ENCODE assay signal across 9 mouse cellular contexts in genomic region chr11:120612763-120613162, GRCm38 (mm10). TPM values are rescaled to one million over a fixed set of nuclear protein-coding genes. Genes with fewer than 3 reads are reported as not detected.
A peak's percentile ranks its signal among the peaks of the same experiment; 100 is the strongest.
DNase-seq lines count a peak whose midpoint lies in the region; ATAC-seq and TF ChIP-seq lines count a peak whose summit lies in the region.
"Had no signal": no experiment of that assay in that cellular context is flagged by ENCODE, and none has a peak within 500 bp of the region (broad histone marks: within the 10 kb centered on the region; RNA-seq: fewer than 3 reads in every experiment).

No protein-coding gene starts in this region.

- peak; percentile 67 to 80 for DNase-seq in heart, adult 18-20 months
- peak; percentile 80 for DNase-seq in CD4-positive helper T cell, adult 2 months (ENCODE audit: low read depth, low spot score)
- peak; percentile 54 for DNase-seq in c-Kit-negative CD71-positive TER-119-positive erythroid progenitor cells, embryonic 14.5 days (ENCODE audit: low read depth, low spot score)
- DNase-seq in forebrain, embryonic 14.5 days (ENCODE audit: low spot score): peak; percentile 62
- peak; percentile 79 for DNase-seq in kidney, adult 2 months
- DNase-seq in lung, postnatal 10 days: peak; percentile 86
- peak in 1 of 2 experiments; percentile 68 for DNase-seq in spleen, adult 2 months (ENCODE audit: low read depth in 1 of 2, low spot score in 2 of 2)

- peaks cover 29% of the 10 kb centered on the region for H3K4me1 ChIP-seq in heart, embryonic 11.5 days (ENCODE audit: control insufficient read depth, insufficient read depth, low read length)
- peaks cover 12% of the 10 kb centered on the region for H3K4me1 ChIP-seq in forebrain, embryonic 14.5 days (ENCODE audit: control insufficient read depth, insufficient read depth, low read length)
- peaks cover 15% of the 10 kb centered on the region for H3K4me1 ChIP-seq in kidney, adult 2 months (ENCODE audit: control insufficient read depth, insufficient read depth, low read length)
- H3K4me1 ChIP-seq in spleen, adult 2 months (ENCODE audit: control insufficient read depth, insufficient read depth, insufficient read length): peaks cover 6% of the 10 kb centered on the region; the same call in 1 of the 2 replicates

- no peak for ATAC-seq in heart, embryonic 11.5 days (replicated peaks; ENCODE audit: insufficient number of reproducible peaks, low FRiP score, low TSS enrichment)
- ATAC-seq in forebrain, embryonic 14.5 days: no peak

- TF ChIP-seq POLR2A in kidney, adult 2 months (IDR thresholded peaks at IDR 0.05; ENCODE audit: low read depth, low read length): no peak
- no peak for TF ChIP-seq POLR2A in spleen, adult 2 months (IDR thresholded peaks at IDR 0.05; ENCODE audit: low read depth, low read length)

- no peak overlapping the region for H3K27ac ChIP-seq in heart, embryonic 11.5 days (ENCODE audit: low read depth, low read length)
- H3K27ac ChIP-seq in forebrain, embryonic 14.5 days (ENCODE audit: low read depth, low read length): no peak overlapping the region
- H3K27ac ChIP-seq in kidney, adult 2 months (ENCODE audit: insufficient read depth, low read depth, low read length): no peak overlapping the region
- no peak overlapping the region for H3K27ac ChIP-seq in spleen, adult 2 months (ENCODE audit: insufficient read depth, low read length)

- H3K9me3 ChIP-seq in heart, embryonic 11.5 days (replicated peaks; ENCODE audit: control insufficient read depth, low read length): no peaks in the 10 kb centered on the region
- H3K9me3 ChIP-seq in forebrain, embryonic 14.5 days (replicated peaks; ENCODE audit: control insufficient read depth, low read length): no peaks in the 10 kb centered on the region

- WGBS in heart, embryonic 11.5 days (ENCODE audit: insufficient replicate concordance): 40% methylated on average over 6 of the region's 6 CpGs
- WGBS in forebrain, embryonic 14.5 days: 44% methylated on average over 6 of the region's 6 CpGs
- 26% methylated on average over 6 of the region's 6 CpGs for WGBS in kidney, adult 2 months
- WGBS in spleen, adult 2 months: 60% methylated on average over 6 of the region's 6 CpGs

- peaks cover under 1% of the 10 kb centered on the region; the same call in 1 of the 2 replicates for H3K27me3 ChIP-seq in heart, embryonic 11.5 days (ENCODE audit: control insufficient read depth, insufficient read depth, low read length)
- H3K27me3 ChIP-seq in forebrain, embryonic 14.5 days (replicated peaks; ENCODE audit: control insufficient read depth, insufficient read depth, low read length): 0 out of 2 replicates have a peak, but pooled peaks cover 9% of the 10 kb centered on the region
- no peaks in the 10 kb centered on the region for H3K27me3 ChIP-seq in kidney, adult 2 months (replicated peaks; ENCODE audit: control insufficient read depth, insufficient read depth, low read length)
- H3K27me3 ChIP-seq in spleen, adult 2 months (ENCODE audit: control insufficient read depth, insufficient read depth, low read length): no peaks in the 10 kb centered on the region

- no peak overlapping the region for H3K9ac ChIP-seq in heart, embryonic 11.5 days (ENCODE audit: low read depth, low read length)
- H3K9ac ChIP-seq in forebrain, embryonic 14.5 days (ENCODE audit: low read length): no peak overlapping the region

- H3K4me2 ChIP-seq in heart, embryonic 11.5 days: no peak overlapping the region
- no peak overlapping the region for H3K4me2 ChIP-seq in forebrain, embryonic 14.5 days (ENCODE audit: low read length)

- TF ChIP-seq CTCF in kidney, adult 2 months (conservative IDR thresholded peaks at IDR 0.05; ENCODE audit: insufficient read depth, insufficient read length, low read depth, low read length): peak; percentile 84
- TF ChIP-seq CTCF in spleen, adult 2 months (IDR thresholded peaks at IDR 0.05; ENCODE audit: extremely low read depth, insufficient read depth, insufficient read length, insufficient replicate concordance): peak; percentile 88; the same call in 1 of the 2 replicates

- no peak overlapping the region for H3K4me3 ChIP-seq in heart, embryonic 11.5 days (ENCODE audit: low read depth, low read length)
- no peak overlapping the region for H3K4me3 ChIP-seq in forebrain, embryonic 14.5 days (ENCODE audit: low read depth, low read length)
- H3K4me3 ChIP-seq in kidney, adult 2 months (ENCODE audit: insufficient read depth, low read depth, low read length): no peak overlapping the region
- H3K4me3 ChIP-seq in spleen, adult 2 months (ENCODE audit: extremely low read depth, insufficient read depth, insufficient read length): no peak overlapping the region

- H3K36me3 ChIP-seq in heart, embryonic 11.5 days (ENCODE audit: control insufficient read depth, insufficient read depth, low read length): peaks cover 19% of the 10 kb centered on the region
- H3K36me3 ChIP-seq in forebrain, embryonic 14.5 days (ENCODE audit: control insufficient read depth, insufficient read depth, low read length): peaks cover 50% of the 10 kb centered on the region
- H3K36me3 ChIP-seq in kidney, adult 2 months (ENCODE audit: control insufficient read depth, insufficient read depth, low read length): peaks cover 3% of the 10 kb centered on the region; the same call in 1 of the 2 replicates
- peaks cover 9% of the 10 kb centered on the region for H3K36me3 ChIP-seq in spleen, adult 2 months (ENCODE audit: control insufficient read depth, insufficient read depth, low read length)

RNA-seq across cellular contexts. Expression of gene Npb, which starts 4.5 kb away (rescaled TPM):
- not detected for total RNA-seq in heart, adult 18-20 months (2021)
- polyA plus RNA-seq in heart, embryonic 11.5 days (2014; fragmentation: Nextera tagmentation; extraction: Ambion mirVana): 8.8 and 9.1 TPM in 2 replicates
- 0.46 and 0.98 TPM in 2 replicates for polyA plus RNA-seq in forebrain, embryonic 14.5 days (2014; fragmentation: Nextera tagmentation; extraction: Ambion mirVana)
- 7.7 and 12.9 TPM in 2 replicates for polyA plus RNA-seq in kidney, adult 2 months (2012; rRNA removed)
- 4.4 and 5.5 TPM in 2 replicates for polyA plus RNA-seq in spleen, adult 2 months (2012; rRNA removed)
- total RNA-seq: left cerebral cortex, postnatal 10 days had no signal

RNA-seq across cellular contexts. Expression of gene Pcyt2, which starts 5.0 kb away (rescaled TPM):
- 10 to 100 TPM; 47.2 to 51.2 TPM for total RNA-seq in heart, adult 18-20 months (2021)
- polyA plus RNA-seq in heart, embryonic 11.5 days (2014; fragmentation: Nextera tagmentation; extraction: Ambion mirVana): 79.2 and 79.9 TPM in 2 replicates
- polyA plus RNA-seq in forebrain, embryonic 14.5 days (2014; fragmentation: Nextera tagmentation; extraction: Ambion mirVana): 113 and 134 TPM in 2 replicates
- 432 and 566 TPM in 2 replicates for polyA plus RNA-seq in kidney, adult 2 months (2012; rRNA removed)
- 139 and 165 TPM in 2 replicates for polyA plus RNA-seq in spleen, adult 2 months (2012; rRNA removed)

RNA-seq across cellular contexts. Expression of gene Sirt7, which starts 12.3 kb away (rescaled TPM):
- total RNA-seq in heart, adult 18-20 months (2021): 1 to 10 TPM; 6.9 to 8.9 TPM
- 18.8 and 22.5 TPM in 2 replicates for polyA plus RNA-seq in heart, embryonic 11.5 days (2014; fragmentation: Nextera tagmentation; extraction: Ambion mirVana)
- 30.4 and 40.8 TPM in 2 replicates for polyA plus RNA-seq in forebrain, embryonic 14.5 days (2014; fragmentation: Nextera tagmentation; extraction: Ambion mirVana)
- 72.2 and 76.8 TPM in 2 replicates for polyA plus RNA-seq in kidney, adult 2 months (2012; rRNA removed)
- polyA plus RNA-seq in spleen, adult 2 months (2012; rRNA removed): 119 and 139 TPM in 2 replicates

RNA-seq across cellular contexts. Expression of gene Anapc11, which starts 14.5 kb away (rescaled TPM):
- total RNA-seq in heart, adult 18-20 months (2021): 10 to 100 TPM; 84.4 to 89.0 TPM
- 200 and 201 TPM in 2 replicates for polyA plus RNA-seq in heart, embryonic 11.5 days (2014; fragmentation: Nextera tagmentation; extraction: Ambion mirVana)
- 237 and 281 TPM in 2 replicates for polyA plus RNA-seq in forebrain, embryonic 14.5 days (2014; fragmentation: Nextera tagmentation; extraction: Ambion mirVana)
- 137 and 143 TPM in 2 replicates for polyA plus RNA-seq in kidney, adult 2 months (2012; rRNA removed)
- polyA plus RNA-seq in spleen, adult 2 months (2012; rRNA removed): 80.1 and 101 TPM in 2 replicates

RNA-seq across cellular contexts. Expression of gene Alyref, which starts 14.6 kb away (rescaled TPM):
- 10 to 100 TPM; 44.1 to 46.9 TPM for total RNA-seq in heart, adult 18-20 months (2021)
- polyA plus RNA-seq in heart, embryonic 11.5 days (2014; fragmentation: Nextera tagmentation; extraction: Ambion mirVana): 333 and 334 TPM in 2 replicates
- 318 and 352 TPM in 2 replicates for polyA plus RNA-seq in forebrain, embryonic 14.5 days (2014; fragmentation: Nextera tagmentation; extraction: Ambion mirVana)
- polyA plus RNA-seq in kidney, adult 2 months (2012; rRNA removed): 18.8 and 29.0 TPM in 2 replicates
- 22.1 and 27.2 TPM in 2 replicates for polyA plus RNA-seq in spleen, adult 2 months (2012; rRNA removed)
